Mouse (Mus musculus): Measurements from ENCODE around the gene Ninj1.

GRCm38 (mm10) chr13:49186798-49187287, 442 bp upstream of the Ninj1 start:
- TF ChIP-seq CTCF (IDR thresholded peaks at IDR 0.05; ENCODE audit: control insufficient read depth, insufficient read depth, insufficient read length) (no peak), USF1 (IDR thresholded peaks at IDR 0.05; ENCODE audit: low read depth) (no peak), MYOD1 (IDR thresholded peaks at IDR 0.05; ENCODE audit: control insufficient read depth, insufficient read length, low read depth) (no peak), MAX (IDR thresholded peaks at IDR 0.05) (no peak), FOSL1 (IDR thresholded peaks at IDR 0.05; ENCODE audit: insufficient read depth, low read length, poor library complexity, severe bottlenecking) (no peak)

All from C2C12 (cell line).